Mouse (Mus musculus) adrenal gland (tissue): ENCODE measurements around the gene Zfp804a.

ENCODE experiments used
- intact Hi-C: fragments of 180-260 bp; cut with DNase I; formaldehyde crosslinking; loops from one replicate; pipeline ENCODE4 v1.15.1; 2025
- long read RNA-seq, 2 experiments: library from polyadenylated mRNA; unstranded; transcript quantifications; one replicate each; pipeline ENCODE4 v2.0.0; 2020; ENCODE audit warnings: borderline replicate concordance in 1 of 2; ENCODE audit not compliant: insufficient replicate concordance in 1 of 2

Gene Zfp804a
- long read RNA-seq, experiment 1: 0 reads
- long read RNA-seq, experiment 2, full-length matches to known transcripts: 1 of 1 reads
- long read RNA-seq, experiment 2, partial matches to known transcripts: 0 of 1 reads
- long read RNA-seq, experiment 2, other reads (novel, unspliced or antisense): 0 of 1 reads

DNA sequence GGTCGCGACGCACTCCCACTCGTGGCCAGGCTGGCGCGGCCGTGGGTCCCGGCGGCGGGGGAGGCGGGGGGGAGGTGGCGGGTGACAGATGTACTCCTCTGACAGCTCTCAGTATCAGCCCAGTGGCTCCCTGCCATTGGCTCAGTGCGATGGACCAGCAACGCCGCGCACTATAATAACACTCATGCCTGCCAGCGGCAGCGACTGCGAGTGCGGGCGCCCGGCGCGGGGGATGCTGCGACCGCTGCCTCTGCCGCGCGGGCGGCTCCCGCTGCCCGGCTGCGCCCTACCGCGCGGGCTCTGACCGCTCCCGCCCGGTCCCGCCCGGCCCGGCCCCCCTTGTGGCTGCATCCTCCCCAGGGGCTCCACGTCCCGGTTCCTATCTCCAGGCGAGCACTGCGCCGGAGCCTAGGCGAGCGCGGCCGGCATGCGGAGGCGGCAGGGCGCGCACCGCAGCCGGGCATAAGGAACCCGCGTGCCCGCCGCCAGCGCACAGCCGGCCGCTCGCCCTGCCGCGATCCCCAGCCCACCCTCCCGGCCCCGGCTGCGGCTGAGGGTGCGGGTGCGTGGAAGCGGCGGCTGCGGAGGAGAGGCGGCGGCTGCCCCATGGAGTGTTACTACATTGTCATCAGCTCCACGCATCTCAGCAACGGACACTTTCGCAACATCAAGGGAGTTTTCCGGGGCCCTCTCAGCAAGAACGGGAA, at the start of gene Zfp804a:
Zfp804a (plus strand) TSS at position 38 of the 707 bp plus-strand sequence.
- intact Hi-C loops: no loop called here

DNA sequence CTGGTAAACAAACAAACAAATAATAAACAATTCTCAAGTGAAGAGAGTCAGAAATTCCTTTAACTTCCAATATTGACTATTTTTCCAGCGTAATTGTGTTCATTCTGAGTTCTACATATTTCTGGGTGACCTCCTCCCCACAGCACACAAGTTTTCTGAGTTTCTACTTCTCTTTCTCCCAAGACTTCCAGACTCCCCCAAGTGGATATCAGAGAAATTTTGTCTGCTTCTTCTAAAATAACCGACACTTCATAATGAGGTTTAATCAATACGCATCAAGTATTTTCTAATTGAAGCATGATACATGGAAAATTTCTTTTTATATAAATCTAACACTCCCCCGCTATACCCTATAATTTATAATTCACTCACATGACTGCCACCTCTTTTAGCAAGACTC, 1.4 kb upstream of the Zfp804a start:
- intact Hi-C loops: no loop called here

DNA sequence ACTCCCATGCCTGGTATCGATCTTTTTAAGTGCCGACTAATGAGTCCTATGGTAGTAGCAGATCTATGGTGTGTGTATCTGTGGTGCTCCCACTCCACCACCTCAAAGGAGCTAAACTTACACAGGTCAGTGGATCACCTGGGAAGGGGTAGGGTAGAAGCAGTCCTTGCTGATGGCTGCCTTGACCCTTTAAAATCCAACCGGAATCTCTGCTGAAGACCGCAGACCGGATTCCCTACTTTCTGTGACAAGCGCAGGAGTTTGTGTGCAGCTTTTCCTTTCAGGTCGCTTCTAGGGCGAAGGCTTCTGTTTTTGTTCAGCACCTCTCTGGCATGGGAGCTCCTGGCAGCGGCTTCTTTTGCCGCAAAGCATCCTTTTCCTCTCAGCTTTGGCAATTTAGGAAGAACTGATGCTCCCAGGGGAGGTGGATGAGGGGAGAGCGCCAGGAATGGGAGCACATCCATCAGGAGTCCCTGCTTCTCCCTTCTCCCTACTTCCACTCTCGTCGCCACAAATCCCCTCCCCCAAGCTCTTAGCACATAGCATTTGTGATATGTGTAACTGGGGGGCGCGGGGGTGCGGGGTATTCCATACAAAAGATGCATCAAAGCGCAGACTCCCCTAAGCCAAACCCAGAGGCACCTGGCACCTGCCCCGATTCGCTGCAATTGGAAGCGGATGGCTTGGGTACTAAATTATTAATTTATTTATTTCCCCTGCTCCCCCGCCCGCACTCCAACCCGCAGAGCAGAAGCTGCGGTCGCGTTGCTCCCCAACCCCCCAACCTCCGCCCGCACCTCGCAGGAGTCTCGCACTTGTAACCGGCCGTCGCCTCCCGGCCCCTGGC, 461 bp upstream of the Zfp804a start:
- intact Hi-C loops: no loop called here

DNA sequence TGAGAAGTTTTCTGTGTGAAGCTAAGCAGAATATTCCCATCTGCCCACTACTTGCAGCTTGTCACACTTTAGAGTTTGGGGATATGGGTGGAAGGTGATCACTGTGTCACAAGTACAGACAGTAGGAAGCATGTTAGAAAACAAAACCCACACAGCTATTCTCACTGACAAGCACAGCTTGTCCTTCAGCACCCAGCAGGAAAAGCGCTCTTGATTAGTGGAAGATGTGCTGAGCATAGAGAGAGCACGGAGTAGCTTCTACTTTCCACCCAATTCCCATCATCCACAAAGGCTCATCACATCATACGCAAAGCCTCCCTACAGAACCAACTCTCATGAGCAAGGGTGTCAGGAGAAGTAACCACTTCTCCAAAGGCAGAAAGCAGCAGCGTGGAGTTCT, 1.4 kb downstream of the Zfp804a start:
- intact Hi-C loops: no loop called here

DNA sequence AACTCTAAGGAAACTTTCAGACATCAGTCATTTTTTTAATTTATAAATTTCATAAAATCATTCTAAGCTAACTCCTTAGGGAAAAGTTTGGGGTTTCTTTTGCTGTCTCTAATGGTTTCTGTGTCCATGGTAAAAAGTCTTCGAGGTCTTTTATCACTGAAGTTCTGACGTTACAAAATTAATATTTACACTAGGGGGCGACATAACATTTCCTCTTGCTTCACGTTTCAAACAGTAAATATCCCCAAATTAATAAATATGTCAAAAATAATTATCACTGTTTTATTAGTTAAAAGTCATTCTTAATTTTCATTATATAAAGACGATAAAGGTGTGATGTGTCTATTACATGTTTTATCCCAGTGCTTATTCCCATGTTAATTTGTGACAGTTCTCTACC, 11.6 kb downstream of the Zfp804a start:
- intact Hi-C loops: loop anchor here (5.0 kb wide), 1 partner anchor 508 kb away; no protein-coding TSS in a partner anchor

DNA sequence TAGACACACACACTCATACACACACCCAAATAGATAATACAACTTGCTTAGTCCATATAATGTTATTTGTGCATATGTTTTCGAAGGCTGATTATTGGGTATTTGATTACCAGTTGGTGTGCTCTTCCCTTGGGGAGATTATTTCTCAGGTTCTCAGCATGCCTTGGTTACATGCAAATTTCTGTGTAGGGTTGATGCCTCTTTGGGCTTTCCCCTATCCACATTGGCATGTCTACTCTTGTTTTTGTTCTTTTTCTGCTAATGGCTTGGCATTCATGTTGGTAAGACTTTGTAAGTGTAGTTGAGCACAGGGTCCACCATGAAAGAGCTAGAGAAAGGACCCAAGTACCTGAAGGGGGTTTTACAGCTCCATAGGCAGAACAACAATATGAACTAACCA, 14.9 kb downstream of the Zfp804a start:
- intact Hi-C loops: loop anchor here (5.0 kb wide), 1 partner anchor 504 kb away; no protein-coding TSS in a partner anchor

DNA sequence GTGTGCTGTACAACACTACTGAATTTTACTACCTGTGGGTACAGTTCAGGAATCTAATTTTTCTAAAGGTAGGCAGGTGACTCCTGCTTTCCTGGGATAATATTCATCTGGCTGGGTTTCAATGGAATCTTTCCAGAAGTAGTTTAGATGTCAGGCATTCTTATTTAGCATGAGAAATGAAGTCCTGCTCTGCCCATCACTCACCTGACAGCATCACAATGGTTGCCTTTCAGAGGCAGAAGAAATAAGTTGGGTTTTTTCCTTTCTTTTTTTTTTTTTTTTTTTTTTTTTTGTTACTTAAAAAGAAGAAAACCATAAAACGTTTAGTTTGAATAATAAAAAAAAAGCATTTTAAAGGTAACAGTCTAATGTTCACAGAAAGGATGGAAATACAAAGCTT, 16.1 kb downstream of the Zfp804a start:
- intact Hi-C loops: loop anchor here (5.0 kb wide), 1 partner anchor 503 kb away; no protein-coding TSS in a partner anchor

DNA sequence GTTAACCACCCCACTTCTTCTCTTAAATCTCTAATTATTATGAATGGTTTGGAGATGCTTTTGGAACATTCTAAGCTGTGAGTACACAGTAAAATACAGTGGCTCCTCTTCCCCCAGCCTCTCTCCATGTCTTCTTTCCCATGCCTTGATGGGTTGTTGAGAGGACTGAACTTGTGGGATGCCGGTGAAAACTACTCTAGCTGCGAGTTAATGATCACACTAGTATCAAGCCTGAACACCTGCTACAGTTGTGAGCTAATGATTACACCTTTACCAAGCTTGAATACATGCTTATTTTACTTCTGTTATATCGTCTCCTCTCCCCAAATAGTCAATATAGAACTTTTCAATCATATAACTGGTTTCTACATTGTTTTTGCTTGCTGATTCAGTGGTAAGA, 23.9 kb downstream of the Zfp804a start:
- intact Hi-C loops: no loop called here

DNA sequence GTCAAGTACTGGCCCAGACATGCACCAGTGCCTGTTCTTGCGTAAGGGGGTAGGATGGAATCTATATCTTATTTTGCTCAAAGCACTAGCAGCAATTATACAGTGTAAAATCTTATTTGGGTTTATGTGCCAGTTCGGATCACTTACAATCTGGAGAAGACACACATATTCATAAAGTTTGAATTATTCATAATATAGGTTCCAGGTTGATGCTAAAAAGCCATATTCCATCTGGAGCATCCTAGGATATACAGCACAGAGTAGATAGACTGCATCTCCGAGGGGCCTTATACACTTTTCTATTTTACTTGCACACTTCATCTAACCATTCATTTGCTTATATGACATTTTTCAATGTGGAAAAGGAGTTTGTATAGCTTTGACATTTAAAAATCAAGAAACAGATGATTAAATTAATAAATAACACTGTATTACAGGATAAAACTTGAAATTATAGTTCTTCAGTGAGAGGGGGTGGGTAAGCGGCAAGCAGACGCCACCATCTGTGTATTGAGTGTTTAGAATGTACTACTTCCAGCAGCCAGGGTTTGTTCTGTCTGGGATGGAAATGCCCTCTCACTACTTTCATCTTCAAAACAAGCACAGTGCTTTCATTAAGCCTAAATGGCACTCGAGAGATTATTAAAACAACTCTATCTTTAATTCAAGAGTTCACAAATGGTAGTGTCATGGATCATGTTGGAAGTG, 25.4 kb downstream of the Zfp804a start:
- intact Hi-C loops: no loop called here

DNA sequence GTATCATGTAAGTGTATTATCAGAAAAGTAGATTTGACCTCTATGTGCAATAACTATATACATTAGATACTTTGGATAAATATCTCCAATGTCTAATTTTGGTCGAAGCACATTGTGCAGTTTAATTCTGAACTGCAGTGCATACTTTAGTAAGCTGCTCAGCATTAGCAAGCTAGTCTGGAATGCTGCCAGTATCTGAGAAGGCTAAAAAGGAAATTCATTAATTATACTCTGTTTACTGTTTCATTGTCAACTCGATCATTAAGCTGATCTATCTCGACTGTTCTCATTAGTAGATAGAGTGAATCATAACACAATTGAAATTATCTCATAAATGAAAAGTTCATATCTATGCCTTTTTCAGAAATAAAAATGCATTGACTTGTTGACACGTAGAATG, 27.7 kb downstream of the Zfp804a start:
- intact Hi-C loops: no loop called here

DNA sequence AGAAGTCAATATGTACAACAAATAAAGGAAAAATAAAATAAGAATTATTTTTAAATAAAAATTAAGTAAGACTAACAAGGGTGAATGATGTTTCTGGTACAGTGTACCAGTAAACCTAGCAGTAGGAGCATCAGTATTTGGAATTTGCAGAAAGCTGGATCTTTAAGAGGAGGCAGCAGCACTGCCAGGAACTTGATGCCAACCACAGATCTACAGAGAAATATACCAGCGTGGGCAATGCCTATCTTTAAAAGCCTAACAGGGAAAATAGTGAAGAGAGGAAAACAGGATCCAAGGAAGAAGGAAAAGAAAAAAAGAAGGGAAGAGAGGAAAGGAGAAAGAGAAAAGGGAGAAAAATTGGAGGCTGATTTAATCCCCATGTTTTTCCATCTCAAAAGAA, 60.1 kb downstream of the Zfp804a start:
- intact Hi-C loops: no loop called here

DNA sequence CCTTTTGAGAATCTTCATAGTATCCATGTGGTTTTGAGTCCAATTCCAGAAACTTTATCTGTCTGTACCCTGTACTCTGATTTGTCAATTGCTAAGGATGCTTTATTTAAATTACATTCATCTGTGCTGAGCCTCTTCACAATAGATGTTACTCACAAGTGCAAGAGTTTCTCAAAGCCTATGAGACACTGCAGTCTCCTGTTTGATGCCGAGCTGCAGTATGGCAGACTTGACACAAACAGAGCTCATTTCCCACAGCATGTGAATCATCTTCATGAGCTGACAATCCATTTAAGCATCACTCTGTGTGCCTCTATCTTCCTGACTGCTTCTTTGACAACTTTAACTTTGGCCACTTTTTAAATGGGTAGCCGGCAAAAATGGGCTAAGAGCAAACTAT, 60.6 kb downstream of the Zfp804a start:
- intact Hi-C loops: no loop called here

DNA sequence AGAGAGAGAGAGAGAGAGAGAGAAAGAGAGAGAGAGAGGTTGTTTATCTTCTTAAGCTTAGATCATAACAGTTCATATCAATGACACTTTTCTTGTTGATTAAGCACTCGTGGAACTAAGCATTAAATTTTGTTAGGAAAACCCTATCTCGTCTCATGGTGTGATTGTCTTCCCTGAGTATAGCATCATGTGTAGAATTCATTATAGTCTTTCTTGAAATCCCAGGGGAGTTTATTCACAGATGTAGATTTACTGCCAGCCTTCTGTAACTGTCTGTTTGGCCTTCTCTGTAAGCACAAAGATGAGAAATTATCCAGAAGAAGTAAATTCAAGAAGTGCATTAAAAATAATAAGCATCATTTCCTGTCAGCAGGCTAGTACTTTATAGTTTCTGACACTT, 66.6 kb downstream of the Zfp804a start:
- intact Hi-C loops: no loop called here

DNA sequence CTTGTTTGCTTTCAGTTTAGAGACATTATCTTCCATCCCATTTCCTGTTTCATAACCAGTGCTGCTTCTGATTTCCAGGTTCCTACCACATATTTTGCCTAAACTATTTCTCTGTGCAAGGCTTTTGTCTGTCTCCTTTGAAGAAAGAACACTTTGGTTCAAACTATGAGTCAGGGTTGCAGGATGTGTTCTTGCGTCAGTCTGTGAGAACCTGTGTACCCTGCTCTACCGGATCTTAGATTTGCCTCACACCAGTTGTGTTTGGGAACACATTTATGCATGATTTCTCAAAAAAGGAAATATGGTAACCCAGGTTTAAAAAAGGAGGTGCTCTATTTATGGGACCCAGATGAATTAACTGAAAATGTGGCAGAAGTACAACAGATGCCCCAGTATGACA, 125.7 kb downstream of the Zfp804a start:
- intact Hi-C loops: no loop called here

DNA sequence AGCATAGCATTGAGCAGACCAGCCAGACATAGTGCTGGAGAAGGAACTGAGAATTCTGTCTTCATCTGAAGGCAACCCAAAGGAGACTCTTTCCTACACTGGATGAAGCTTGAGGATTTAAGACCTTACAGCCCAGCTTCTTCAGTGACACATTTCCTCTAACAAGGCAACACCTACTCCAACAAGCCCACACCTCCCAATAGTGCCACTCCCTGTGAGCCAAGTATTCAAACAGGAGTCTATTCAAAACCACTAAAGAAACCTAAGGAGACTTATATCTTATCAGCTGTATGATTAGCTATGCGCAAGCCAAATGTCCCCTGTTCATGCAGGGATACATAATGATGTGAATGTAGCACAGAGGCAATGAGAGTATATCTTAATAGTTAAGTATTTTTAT, 128.0 kb downstream of the Zfp804a start:
- intact Hi-C loops: no loop called here

DNA sequence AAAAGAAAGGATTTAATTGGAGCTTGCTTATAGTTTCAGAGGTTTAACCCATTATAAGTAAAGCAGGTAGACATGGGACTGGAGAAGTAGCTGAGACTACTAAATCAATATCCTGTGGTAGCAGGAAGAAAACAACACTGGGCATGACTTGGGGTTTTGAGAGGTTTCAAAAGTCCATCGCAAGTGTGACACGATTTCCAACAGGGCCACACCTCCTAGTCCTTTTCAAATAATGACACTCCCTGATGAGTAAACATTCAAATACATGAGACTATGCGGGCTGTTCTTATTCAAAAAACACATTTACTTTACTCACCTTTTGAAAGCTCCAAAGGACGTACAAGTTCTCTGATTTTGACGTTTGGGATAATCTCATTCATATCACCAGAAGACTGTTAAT, 146.9 kb downstream of the Zfp804a start:
- intact Hi-C loops: no loop called here

DNA sequence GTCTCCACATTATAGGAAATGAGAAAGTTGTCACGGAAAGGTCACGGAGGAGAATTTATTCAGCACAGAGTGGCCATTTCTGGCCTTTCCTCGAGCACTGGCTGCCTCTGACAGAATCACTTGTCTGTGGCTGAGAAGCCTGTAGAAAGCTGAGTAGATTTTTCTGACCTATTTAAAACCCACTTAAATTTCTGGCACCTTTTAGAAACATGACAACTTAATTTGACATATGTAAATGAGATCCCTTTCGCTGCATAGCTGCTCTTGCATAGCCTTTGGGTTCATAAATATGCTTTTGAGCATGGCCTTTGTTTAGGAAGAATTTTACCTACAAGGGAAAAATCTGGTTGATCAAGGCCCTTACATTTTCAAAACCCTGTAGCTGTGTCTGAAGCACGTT, 147.6 kb downstream of the Zfp804a start:
- intact Hi-C loops: no loop called here

DNA sequence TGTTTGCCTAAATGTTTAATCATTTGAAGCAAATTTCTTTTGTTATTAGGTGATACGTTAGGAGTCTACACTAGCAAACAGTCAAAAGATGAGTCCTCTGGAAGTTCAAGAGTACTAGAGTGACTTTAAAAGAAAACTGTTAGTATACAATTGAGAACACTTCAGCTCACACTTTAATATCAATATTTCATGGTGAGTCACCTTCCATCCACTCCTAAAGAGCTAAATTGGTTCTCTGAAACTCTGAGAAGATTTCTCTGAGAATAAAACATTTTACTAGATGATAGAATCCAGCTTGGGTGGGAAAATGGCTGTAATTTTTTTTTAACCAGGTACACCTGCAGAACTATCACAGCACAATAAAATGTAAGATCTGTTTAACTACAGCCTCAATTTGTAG, 157.6 kb downstream of the Zfp804a start:
- intact Hi-C loops: no loop called here

DNA sequence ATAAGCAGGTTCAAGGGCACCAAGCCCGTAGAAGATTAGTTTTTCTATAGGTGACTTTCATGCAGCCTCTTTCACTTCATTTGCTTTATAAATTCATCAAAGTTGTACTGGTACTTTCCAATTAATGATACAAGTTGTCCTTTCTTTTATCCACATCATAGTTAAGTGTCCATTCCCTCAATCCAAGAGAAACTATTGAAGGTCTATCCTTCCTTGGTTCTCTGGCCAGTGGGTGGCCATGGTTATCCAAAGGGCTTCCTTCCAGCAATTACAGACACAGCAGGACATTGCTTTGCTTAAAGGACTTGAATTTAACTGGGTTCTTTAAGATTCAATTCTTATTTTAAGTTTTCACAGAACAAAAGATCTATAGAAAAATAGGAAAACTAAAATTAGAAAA, 158.9 kb downstream of the Zfp804a start:
- intact Hi-C loops: no loop called here

DNA sequence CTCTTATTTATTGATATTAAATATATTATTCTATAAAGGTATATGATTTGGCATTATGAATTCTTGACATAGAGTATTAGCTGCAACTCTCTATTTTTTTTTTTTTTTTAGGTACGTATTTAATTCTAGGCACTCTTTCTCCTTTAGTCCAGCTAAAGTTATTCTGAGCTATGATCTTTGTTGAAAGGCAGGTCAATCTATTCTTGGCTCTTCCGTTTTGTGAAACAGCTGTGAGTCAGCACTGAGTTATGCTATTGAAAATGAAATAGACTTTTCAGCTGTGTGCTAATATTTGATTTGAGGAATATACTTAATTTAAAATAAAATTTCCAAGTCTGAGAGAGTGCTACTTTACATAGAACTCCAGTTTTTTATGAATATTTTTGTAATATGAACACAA, 164.9 kb downstream of the Zfp804a start:
- intact Hi-C loops: no loop called here

DNA sequence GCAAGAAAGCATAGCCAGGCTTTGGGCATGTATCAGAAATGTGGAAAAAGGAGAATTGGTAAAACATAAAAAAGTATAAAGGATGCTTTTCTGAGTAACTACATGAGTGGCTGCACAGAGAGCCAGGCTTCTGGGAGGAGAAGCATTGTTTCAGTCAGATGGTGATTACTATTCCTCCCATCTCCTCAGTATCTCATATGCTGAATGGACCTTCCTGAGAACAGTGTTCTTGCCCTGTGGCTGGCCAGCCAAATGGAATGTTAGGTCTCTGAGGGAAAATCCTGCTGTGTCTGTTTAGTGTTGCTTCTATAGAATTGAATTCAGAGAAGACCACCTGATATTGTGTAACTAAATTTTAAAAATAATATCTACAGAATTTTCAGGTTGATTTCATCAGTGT, 193.0 kb downstream of the Zfp804a start:
- intact Hi-C loops: no loop called here
